Mouse (Mus musculus): ENCODE measurements at regions not wholly inside any gene's neighbourhood (a gene's known extent, or its start where the extent isn't known, plus 50 kb on each side); places are given as distances from the start of the nearest gene placed in this dataset.
"Not testable (repeated sequence)": the region's sequence is repeated elsewhere in the genome, so short reads cannot be mapped to it uniquely, and the experiment has no call there.

- no peaks in the 10 kb centered on the region for H3K9me3 ChIP-seq (ENCODE audit: control insufficient read depth, low read length)
- no peak for ATAC-seq (ENCODE audit: low read depth)
- H3K4me1 ChIP-seq (ENCODE audit: control insufficient read depth, insufficient read depth, low read length) = no peaks in the 10 kb centered on the region
- no peak overlapping the region for H3K27ac ChIP-seq (ENCODE audit: low read depth, low read length)
- no peak overlapping the region for H3K9ac ChIP-seq (replicated peaks; ENCODE audit: low read depth, low read length)
- 80% methylated on average over 1 of the region's 1 CpGs for WGBS
- H3K4me3 ChIP-seq (ENCODE audit: low read depth, low read length) = no peak overlapping the region
- no peaks in the 10 kb centered on the region for H3K27me3 ChIP-seq (ENCODE audit: control insufficient read depth, insufficient read depth, low read length)
- no peaks in the 10 kb centered on the region for H3K36me3 ChIP-seq (ENCODE audit: control insufficient read depth, insufficient read depth, low read length)
- no peak overlapping the region for H3K4me2 ChIP-seq (ENCODE audit: low read depth, low read length)
Observed at GRCm38 (mm10) chr5:7701776-7702175, 258.5 kb upstream of the Steap4 start.

- no peaks in the 10 kb centered on the region for H3K36me3 ChIP-seq (ENCODE audit: control insufficient read depth, insufficient read depth, low read length)
- H3K9ac ChIP-seq (replicated peaks; ENCODE audit: low read depth, low read length) = no peak overlapping the region
- H3K27me3 ChIP-seq (ENCODE audit: control insufficient read depth, insufficient read depth, low read length) = no peaks in the 10 kb centered on the region
- H3K4me3 ChIP-seq (ENCODE audit: low read depth, low read length) = no peak overlapping the region
- no peaks in the 10 kb centered on the region for H3K4me1 ChIP-seq (ENCODE audit: control insufficient read depth, insufficient read depth, low read length)
- H3K9me3 ChIP-seq (ENCODE audit: control insufficient read depth, low read length) = no peaks in the 10 kb centered on the region
- H3K4me2 ChIP-seq (ENCODE audit: low read depth, low read length) = no peak overlapping the region
- no peak for ATAC-seq (ENCODE audit: low read depth)
- H3K27ac ChIP-seq (ENCODE audit: low read depth, low read length) = no peak overlapping the region
Observed at GRCm38 (mm10) chr5:7719557-7719956, 240.7 kb upstream of the Steap4 start.

GRCm38 (mm10) chr5:7720061-7720460 is 240.2 kb upstream of the Steap4 start:
- Histone ChIP-seq H3K4me3 (ENCODE audit: low read depth, low read length) (no peak overlapping the region), H3K27me3 (ENCODE audit: control insufficient read depth, insufficient read depth, low read length) (no peaks in the 10 kb centered on the region), H3K36me3 (ENCODE audit: control insufficient read depth, insufficient read depth, low read length) (no peaks in the 10 kb centered on the region), H3K9ac (replicated peaks; ENCODE audit: low read depth, low read length) (no peak overlapping the region), H3K4me1 (ENCODE audit: control insufficient read depth, insufficient read depth, low read length) (no peaks in the 10 kb centered on the region), H3K27ac (ENCODE audit: low read depth, low read length) (no peak overlapping the region), H3K9me3 (ENCODE audit: control insufficient read depth, low read length) (no peaks in the 10 kb centered on the region), H3K4me2 (ENCODE audit: low read depth, low read length) (no peak overlapping the region)
- ATAC-seq (ENCODE audit: low read depth) = no peak
- whole genome bisulfite sequencing = 51% methylated on average over 3 of the region's 3 CpGs

- Histone ChIP-seq H3K27ac (ENCODE audit: low read depth, low read length) (no peak overlapping the region), H3K27me3 (ENCODE audit: control insufficient read depth, insufficient read depth, low read length) (no peaks in the 10 kb centered on the region), H3K36me3 (ENCODE audit: control insufficient read depth, insufficient read depth, low read length) (no peaks in the 10 kb centered on the region), H3K9ac (replicated peaks; ENCODE audit: low read depth, low read length) (no peak overlapping the region), H3K4me3 (ENCODE audit: low read depth, low read length) (no peak overlapping the region), H3K9me3 (ENCODE audit: control insufficient read depth, low read length) (no peaks in the 10 kb centered on the region), H3K4me2 (ENCODE audit: low read depth, low read length) (no peak overlapping the region), H3K4me1 (ENCODE audit: control insufficient read depth, insufficient read depth, low read length) (no peaks in the 10 kb centered on the region)
- ATAC-seq (ENCODE audit: low read depth) = no peak
- 91% methylated on average over 2 of the region's 2 CpGs for WGBS
Observed at GRCm38 (mm10) chr5:7720688-7721087, 239.6 kb upstream of the Steap4 start.

- not testable (repeated sequence) for H3K9ac ChIP-seq (replicated peaks; ENCODE audit: low read depth, low read length); H3K4me2 ChIP-seq (ENCODE audit: low read depth, low read length); H3K9me3 ChIP-seq (ENCODE audit: control insufficient read depth, low read length); H3K36me3 ChIP-seq (ENCODE audit: control insufficient read depth, insufficient read depth, low read length); ATAC-seq (ENCODE audit: low read depth); H3K27ac ChIP-seq (ENCODE audit: low read depth, low read length); H3K27me3 ChIP-seq (ENCODE audit: control insufficient read depth, insufficient read depth, low read length); H3K4me3 ChIP-seq (ENCODE audit: low read depth, low read length); H3K4me1 ChIP-seq (ENCODE audit: control insufficient read depth, insufficient read depth, low read length)
- WGBS = 82% methylated on average over 2 of the region's 2 CpGs
Observed at GRCm38 (mm10) chr5:7732566-7732965, 227.7 kb upstream of the Steap4 start.

GRCm38 (mm10) chr5:7779827-7780226 is 180.4 kb upstream of the Steap4 start:
- Histone ChIP-seq H3K36me3 (ENCODE audit: control insufficient read depth, insufficient read depth, low read length) (no peaks in the 10 kb centered on the region), H3K27ac (ENCODE audit: low read depth, low read length) (no peak overlapping the region), H3K9me3 (ENCODE audit: control insufficient read depth, low read length) (no peaks in the 10 kb centered on the region), H3K4me3 (ENCODE audit: low read depth, low read length) (no peak overlapping the region), H3K9ac (replicated peaks; ENCODE audit: low read depth, low read length) (no peak overlapping the region), H3K4me2 (ENCODE audit: low read depth, low read length) (no peak overlapping the region), H3K4me1 (ENCODE audit: control insufficient read depth, insufficient read depth, low read length) (no peaks in the 10 kb centered on the region), H3K27me3 (ENCODE audit: control insufficient read depth, insufficient read depth, low read length) (no peaks in the 10 kb centered on the region)
- 87% methylated on average over 1 of the region's 1 CpGs for whole genome bisulfite sequencing
- ATAC-seq (ENCODE audit: low read depth) = no peak

GRCm38 (mm10) chr5:7782235-7782634 is 178.0 kb upstream of the Steap4 start:
- Histone ChIP-seq H3K36me3 (ENCODE audit: control insufficient read depth, insufficient read depth, low read length) (no peaks in the 10 kb centered on the region), H3K4me3 (ENCODE audit: low read depth, low read length) (no peak overlapping the region), H3K4me2 (ENCODE audit: low read depth, low read length) (no peak overlapping the region), H3K4me1 (ENCODE audit: control insufficient read depth, insufficient read depth, low read length) (no peaks in the 10 kb centered on the region), H3K27ac (ENCODE audit: low read depth, low read length) (no peak overlapping the region), H3K9me3 (ENCODE audit: control insufficient read depth, low read length) (no peaks in the 10 kb centered on the region), H3K27me3 (ENCODE audit: control insufficient read depth, insufficient read depth, low read length) (no peaks in the 10 kb centered on the region), H3K9ac (replicated peaks; ENCODE audit: low read depth, low read length) (no peak overlapping the region)
- 80% methylated on average over 1 of the region's 1 CpGs for WGBS
- ATAC-seq (ENCODE audit: low read depth) = no peak

GRCm38 (mm10) chr5:7788406-7788805 is 171.9 kb upstream of the Steap4 start:
- no peak overlapping the region for H3K4me3 ChIP-seq (ENCODE audit: low read depth, low read length)
- H3K4me2 ChIP-seq (ENCODE audit: low read depth, low read length) = no peak overlapping the region
- no peak overlapping the region for H3K9ac ChIP-seq (replicated peaks; ENCODE audit: low read depth, low read length)
- no peak for ATAC-seq (ENCODE audit: low read depth)
- H3K4me1 ChIP-seq (ENCODE audit: control insufficient read depth, insufficient read depth, low read length) = no peaks in the 10 kb centered on the region
- H3K27ac ChIP-seq (ENCODE audit: low read depth, low read length) = no peak overlapping the region
- no peaks in the 10 kb centered on the region for H3K27me3 ChIP-seq (ENCODE audit: control insufficient read depth, insufficient read depth, low read length)
- no peaks in the 10 kb centered on the region for H3K36me3 ChIP-seq (ENCODE audit: control insufficient read depth, insufficient read depth, low read length)
- WGBS = 57% methylated on average over 5 of the region's 5 CpGs
- no peaks in the 10 kb centered on the region for H3K9me3 ChIP-seq (ENCODE audit: control insufficient read depth, low read length)

GRCm38 (mm10) chr5:7789126-7789525 is 171.1 kb upstream of the Steap4 start:
- Histone ChIP-seq H3K27ac (ENCODE audit: low read depth, low read length) (no peak overlapping the region), H3K9me3 (ENCODE audit: control insufficient read depth, low read length) (no peaks in the 10 kb centered on the region), H3K4me3 (ENCODE audit: low read depth, low read length) (no peak overlapping the region), H3K4me2 (ENCODE audit: low read depth, low read length) (no peak overlapping the region), H3K9ac (replicated peaks; ENCODE audit: low read depth, low read length) (no peak overlapping the region), H3K27me3 (ENCODE audit: control insufficient read depth, insufficient read depth, low read length) (no peaks in the 10 kb centered on the region), H3K4me1 (ENCODE audit: control insufficient read depth, insufficient read depth, low read length) (no peaks in the 10 kb centered on the region), H3K36me3 (ENCODE audit: control insufficient read depth, insufficient read depth, low read length) (no peaks in the 10 kb centered on the region)
- ATAC-seq (ENCODE audit: low read depth) = no peak
- 90% methylated on average over 1 of the region's 1 CpGs for WGBS

GRCm38 (mm10) chr5:7820592-7820991 is 139.7 kb upstream of the Steap4 start:
- H3K4me3 ChIP-seq (ENCODE audit: low read depth, low read length) = no peak overlapping the region
- H3K4me1 ChIP-seq (ENCODE audit: control insufficient read depth, insufficient read depth, low read length) = no peaks in the 10 kb centered on the region
- H3K27me3 ChIP-seq (ENCODE audit: control insufficient read depth, insufficient read depth, low read length) = no peaks in the 10 kb centered on the region
- no peak overlapping the region for H3K27ac ChIP-seq (ENCODE audit: low read depth, low read length)
- no peaks in the 10 kb centered on the region for H3K36me3 ChIP-seq (ENCODE audit: control insufficient read depth, insufficient read depth, low read length)
- ATAC-seq (ENCODE audit: low read depth) = 0 out of 2 replicates have a peak, but pooled peaks have one; percentile 51
- 32% methylated on average over 5 of the region's 5 CpGs for WGBS
- no peaks in the 10 kb centered on the region for H3K9me3 ChIP-seq (ENCODE audit: control insufficient read depth, low read length)
- H3K9ac ChIP-seq (replicated peaks; ENCODE audit: low read depth, low read length) = no peak overlapping the region
- H3K4me2 ChIP-seq (ENCODE audit: low read depth, low read length) = no peak overlapping the region
